Mouse (Mus musculus) thymus, postnatal 4 days (tissue): ENCODE results near the gene Echdc1.

ENCODE experiments used
- DNase-seq: peaks from one replicate; pipeline ENCODE4 v3.0.0; 2021

Gene Echdc1

DNA sequence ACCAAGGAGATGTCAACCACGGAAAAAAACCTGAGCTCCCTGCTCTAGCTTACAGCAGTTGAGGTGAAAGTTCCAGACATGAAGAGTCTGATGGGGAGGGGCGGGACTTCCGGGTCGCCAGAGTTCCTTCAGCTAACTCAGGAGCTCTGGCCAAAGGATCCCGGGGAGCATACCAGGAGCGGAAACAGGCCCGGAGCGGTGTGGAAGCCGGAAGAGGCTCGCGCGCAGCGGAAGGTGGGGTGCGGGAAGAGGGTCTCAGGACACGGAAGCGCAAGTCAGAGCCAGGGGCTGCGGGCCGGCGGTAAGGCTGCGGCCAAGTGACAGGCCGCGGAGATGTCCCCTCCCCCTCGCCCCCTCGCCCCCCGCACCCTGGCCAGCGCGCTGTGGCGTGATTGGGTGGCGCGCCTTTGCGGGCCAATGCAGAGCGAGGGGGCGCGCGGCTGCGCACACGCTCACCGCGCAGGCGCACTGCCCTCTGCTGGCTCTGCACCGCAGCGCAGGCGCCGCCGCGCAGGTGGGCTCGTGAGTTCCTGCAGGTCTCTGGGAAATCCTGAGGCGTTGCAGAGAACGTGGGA, at the start of gene Echdc1:
Gene Echdc1 (plus strand): TSS at position 103 of the 575 bp plus-strand sequence.
- DNase-seq: peak; percentile 92

DNA sequence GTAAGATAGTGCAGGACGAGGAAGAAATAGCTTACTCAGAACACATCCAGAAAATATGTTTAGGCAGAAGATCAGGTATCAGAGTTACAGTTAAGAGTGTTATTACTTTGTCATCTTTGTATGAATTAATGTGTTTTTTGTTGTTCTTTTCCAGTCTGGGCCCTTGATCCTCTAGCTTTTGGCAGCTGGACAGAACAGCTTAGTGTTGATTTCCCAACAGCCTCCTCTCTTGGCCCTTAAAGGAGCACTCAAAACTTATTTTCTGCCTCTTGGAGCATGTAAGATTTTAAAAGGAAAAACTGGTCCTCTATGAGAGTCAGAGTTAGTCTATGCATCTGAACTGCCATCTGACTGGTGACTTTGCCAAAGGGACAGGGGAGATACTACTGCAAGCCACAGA, 31.2 kb upstream of the Echdc1 start:
- DNase-seq: no peak

DNA sequence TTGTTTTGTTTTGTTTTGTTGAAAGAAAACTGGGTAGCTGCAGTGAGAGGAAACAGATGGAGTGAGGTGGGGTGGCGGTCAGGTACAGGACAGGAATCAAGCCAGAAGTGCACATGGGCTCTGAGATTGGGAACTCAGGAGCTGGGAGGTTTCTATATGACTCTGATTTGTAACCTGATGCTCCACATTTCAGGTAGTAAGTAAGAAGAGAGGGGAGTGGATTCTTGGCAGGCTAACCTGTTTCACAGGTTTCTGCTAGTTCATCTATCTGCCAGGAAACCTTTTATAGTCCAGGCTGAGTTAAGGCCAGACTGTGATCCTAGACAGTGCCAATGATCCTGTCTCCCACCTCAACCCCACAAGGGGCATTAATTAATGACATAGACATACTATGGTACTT, 27.2 kb upstream of the Echdc1 start:
- DNase-seq: no peak

DNA sequence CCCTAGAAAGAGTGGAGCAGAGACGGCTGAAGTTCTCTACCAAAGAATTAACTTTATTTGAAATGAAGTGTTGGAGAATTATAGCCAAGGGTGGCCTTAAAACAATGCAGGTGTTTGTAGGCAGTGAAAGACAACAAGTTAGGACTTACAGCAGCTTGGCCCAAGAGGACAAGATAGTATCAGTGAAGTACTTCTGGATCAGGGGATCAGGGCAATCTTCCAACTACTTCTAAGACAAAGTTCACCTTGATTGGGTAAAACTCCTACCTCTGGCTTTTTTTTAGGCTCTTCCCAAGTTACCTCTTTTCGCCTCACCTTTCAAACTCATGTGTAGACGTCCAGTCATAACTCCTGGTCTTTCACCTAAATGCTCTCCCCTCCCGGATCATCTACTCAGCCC, 10.7 kb upstream of the Echdc1 start:
- no peak for DNase-seq

DNA sequence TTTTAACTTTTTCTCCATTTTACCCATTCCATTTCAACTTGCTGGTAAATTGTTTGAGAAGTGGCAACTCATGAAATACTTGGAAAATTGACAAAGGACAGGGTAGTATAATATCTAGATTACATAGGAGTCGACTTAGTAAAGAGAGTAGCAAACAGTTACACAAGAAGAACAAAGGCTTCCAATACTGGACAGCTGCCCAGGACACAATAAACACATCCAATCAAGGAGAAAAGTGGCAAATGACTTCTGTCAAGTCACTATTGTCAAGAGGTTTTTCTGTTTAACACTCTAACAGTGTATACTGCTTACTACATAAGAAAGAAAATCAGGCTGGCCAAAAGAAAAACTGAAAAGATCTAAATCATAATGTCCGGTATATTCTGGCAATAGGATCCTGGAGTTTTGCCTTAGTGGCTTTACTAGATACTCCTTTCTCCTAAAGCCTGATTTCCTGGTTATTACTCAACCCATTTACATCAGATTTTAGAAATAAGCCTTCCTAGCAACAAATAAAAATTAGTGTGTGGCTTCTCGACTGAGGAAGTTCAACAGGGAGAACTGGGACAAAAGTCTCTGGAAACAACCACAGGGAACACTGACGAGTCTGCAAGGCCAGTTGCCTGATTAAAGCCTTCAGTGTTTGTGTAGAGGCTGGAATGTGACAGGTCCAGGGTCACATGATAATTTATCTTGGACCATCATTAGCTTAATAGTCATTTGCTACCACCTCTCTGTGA, 1.3 kb upstream of the Echdc1 start:
- DNase-seq: no peak

DNA sequence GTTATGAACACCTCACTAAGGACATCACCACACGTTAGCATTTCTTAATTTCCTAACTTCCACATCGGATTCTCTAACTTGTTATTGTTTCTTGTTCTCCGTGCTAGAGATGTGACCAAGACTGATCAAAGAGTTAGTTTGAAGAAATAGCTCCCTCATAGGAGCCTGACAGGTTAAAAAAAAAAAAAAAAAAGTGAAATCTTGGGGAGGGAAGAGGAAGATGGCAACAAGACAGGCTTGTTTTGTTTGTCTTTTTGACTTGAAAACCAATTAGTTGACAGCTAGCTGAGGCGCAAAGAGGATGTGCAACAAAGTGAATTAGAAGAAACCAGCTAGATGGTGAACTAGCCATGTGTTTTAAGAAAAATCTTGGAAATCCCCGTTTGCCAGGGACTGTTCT, 939 bp downstream of the Echdc1 start:
- no peak for DNase-seq

DNA sequence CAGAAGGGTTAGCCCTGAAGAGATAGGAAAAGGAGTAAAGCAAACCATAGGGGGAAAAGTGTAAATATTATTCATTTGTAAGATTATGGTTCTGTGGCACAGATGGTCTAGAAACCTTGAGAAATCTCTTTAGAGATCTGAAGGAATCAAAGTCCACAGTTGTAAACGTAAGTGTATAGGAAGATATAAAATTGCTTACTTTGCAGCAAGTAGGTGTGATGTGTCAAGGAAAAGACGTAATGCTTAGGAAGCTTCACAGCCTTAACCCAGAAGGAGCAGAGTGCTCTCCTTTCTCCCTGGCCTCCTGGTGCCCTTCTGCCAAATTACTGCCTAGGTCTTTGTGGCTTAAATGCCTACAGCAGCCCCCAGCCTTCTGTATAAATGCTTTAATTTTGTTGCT, 11.9 kb downstream of the Echdc1 start:
- no peak for DNase-seq

DNA sequence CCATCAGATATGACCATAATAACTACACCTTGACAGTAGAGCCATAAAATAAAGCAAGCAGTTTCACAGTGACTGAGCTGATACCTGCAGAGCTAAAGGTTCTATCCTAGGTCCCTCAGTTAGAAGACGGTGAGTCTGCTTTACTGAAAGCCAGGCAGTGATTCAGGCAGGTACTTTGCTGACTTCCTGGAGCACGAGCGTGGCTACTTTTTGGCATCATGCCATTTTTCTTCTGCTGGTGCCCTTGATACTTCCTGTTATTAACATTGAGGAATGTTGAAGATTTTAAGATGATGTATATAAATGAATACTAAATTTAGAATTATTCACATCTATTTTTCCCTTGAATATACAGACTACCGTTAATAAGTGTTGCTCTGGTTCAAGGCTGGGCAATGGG, 20.9 kb downstream of the Echdc1 start:
- no peak for DNase-seq

DNA sequence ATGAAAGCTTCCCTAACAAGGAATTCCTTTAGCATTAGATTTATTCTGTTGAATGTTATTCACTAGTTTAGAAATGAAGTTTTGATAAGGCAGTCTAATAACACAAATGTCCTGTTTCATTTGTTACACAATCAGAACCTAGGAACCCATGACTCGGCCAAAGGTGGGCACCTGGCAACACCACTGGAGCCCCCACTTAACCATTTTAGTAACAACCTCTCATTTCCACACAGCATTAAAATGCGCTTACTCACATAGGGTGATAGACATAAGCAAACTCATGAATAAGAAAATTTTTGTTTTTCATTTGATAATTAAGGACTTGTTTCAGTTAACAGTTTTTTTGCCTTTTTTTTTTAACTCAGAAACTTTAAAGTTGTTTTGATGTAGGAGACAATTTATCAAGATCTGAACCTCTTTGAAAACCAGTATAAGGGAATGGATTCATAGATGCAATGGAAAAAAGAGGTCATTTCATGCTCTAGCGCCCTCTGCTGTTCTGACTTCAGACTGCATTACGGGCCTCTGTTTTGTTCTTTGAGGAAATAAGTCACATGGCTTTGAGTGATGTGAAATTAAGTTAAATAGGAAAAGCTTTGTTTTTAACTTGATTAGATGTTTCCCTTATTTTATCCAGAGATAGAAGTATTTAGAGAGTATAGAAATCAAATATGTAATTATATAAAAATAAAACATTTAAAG, 25.5 kb downstream of the Echdc1 start:
- DNase-seq: peak; percentile 77

DNA sequence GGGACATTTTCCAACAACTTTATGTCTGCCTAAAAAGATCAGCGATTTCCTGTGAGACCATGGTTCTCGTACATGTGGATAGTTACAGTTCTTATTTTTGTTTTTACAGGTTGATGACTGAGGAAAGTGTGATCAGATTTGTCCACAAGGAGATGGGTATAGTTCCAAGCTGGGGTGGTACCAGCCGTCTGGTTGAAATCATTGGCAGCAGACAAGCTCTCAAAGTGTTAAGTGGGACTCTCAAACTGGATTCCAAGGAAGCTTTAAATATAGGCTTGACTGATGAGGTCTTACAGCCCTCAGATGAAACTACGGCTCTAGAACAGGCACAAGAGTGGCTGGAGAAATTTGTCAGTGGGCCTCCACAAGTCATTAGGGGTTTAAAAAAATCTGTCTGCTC, 31.3 kb downstream of the Echdc1 start:
- no peak for DNase-seq

DNA sequence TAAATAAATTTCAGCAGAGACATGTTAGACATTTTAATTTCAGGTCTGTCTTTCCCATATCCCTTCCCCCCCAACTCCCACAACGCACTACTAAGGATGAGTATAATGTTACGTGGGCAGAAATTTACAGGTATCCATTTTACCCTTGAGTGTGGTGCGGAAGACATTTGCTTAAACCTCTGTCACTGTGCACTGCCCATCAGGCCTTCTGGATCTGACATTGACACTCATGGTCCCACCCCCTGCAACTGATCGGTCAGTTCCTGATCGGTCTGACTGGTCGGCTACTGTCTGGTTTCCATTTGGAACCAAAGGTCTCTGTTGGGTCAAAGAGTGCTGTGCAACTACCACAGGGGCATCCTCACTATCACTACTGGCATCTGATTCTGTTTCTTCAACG, 33.7 kb downstream of the Echdc1 start:
- DNase-seq: no peak

DNA sequence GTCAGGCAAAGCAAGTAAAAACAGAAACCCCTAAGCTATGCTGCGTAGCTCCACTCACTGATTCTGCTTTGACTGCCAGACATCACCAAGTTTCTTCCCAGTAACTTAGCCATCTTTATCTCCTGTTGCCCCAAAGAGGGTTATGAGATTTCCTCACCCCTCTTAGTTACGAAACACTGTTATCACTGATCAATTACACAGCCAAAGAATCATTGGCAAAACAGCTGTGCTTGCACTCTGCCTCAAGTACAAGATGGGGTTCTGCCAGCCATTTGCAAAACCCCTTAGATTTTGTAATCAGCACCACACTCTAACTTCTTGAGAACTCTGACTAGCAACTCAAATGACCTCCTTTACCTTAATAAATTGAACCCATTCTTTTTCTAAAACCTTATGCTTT, 38.5 kb downstream of the Echdc1 start:
- DNase-seq: no peak

DNA sequence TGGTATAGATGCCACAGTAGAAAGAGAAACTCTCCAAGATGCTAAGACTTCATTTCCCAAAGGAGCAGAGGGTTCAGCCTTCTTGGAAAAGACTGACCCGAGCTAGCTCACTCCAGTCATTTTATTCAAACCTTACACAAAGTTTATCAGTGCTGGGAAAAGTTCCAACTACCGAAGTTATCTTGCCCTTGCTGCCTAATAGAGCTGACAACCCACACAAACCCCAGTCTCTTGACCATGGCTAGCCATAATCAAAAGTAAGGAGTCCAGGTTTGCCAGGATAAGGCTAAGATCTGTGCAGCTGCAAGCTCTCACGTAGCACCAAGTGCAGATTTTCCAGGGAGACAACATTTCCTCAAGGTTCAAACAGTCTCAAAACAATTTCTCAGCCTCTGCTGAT, 39.6 kb downstream of the Echdc1 start:
- DNase-seq: no peak

DNA sequence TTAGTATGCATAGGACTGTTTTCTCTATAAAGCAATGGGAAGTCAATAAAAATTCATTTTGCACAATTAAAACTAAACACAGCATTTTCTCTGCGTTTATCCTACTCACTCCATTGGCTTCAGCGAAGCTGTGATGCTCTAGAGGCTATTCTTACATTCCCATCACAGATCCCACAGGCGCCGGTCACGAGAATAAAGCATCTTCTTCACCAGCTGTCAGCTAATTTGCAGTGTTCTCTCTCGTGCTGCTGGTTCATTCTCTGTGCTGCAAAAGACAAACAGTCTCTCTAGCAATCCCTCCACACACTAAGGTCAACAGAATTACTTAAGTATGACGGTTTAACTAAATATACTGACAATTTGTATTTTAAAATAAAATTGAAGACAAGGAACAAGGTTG, 41.2 kb downstream of the Echdc1 start:
- no peak for DNase-seq

DNA sequence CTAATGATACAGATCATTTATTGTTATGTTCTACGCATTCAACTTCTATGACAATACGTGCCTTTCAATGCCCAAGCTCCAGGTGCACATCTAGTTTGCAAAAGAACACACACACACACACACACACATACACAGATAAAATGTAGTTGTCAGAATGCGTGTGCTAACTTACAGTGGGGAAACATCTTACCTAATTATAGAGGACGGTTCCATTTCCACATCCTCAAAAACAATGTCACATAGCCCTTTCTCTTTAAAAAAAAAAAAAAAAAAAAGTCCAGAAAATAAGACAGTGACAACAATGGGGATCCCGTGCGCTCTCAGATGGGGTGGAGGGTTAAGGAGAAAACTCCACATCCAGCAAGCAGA, 48.1 kb downstream of the Echdc1 start:
- DNase-seq: no peak

DNA sequence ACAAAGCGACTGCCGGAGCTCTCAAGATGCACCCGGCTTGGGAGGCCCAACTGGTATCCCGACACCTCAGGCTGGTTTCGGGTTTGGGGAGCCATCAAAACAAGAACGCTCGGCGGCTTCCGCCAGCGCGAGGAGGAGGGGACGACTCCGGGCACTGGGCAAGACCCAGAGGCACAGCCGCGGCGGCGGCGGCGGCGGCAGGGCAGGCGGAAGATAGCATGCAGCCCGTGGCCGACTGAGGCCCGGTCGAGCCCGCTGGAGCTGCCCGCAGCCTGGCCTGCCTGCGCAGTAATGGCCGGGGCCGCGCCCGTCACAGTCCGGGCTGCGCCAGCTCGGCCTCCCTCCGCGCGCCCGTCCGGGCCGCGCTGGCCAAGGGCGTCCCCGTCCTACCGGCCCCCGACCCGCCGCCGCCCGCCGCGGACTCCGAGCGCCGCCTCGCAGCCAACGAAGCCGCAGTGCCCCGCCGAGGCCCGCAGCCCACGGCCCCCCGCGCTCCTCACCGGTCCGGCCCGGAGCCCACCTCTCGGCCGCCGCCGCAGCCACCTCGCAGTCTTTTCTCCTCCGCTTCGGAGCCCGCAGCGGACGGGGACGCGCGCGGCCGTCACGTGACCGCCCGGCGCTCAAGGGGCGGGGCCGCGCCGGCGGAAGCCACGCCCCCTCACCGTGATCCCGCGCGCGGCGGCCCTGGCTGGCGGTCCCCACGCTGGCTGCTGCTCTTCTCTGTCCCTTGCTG, 48.7 kb downstream of the Echdc1 start:
- DNase-seq: peak; percentile 94

DNA sequence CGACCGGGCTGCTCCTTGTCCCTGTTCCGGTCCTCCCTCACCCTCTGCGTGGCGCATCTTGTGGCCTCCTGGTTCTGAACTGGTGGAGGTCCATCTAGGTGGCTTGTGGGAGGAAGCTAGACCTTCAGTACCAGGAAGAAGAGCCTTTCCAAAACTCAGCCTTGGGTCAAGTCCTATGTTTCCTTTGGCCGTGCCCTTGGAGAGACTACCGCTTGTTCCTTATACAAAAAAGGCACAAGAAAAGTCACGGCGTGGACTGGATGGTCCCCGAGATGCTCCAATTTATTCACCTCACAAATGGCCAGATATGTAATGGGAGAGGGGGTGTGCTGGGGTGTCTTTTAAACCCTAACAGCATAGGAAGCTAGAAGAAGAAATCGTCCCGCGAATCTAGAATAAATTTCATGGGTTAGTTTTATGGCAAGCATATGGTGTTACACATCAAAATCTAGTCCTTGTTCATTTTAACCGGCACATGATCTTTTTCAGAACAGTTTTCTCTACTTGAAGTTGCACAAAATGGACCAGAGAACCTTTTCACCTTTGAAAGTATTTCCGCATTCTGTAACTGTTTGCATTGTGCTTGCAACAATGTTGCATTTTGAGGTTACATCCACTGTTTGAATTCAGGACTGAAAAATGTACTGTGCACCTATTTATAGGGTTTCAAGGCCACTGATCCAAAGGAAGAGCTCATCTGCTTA, 49.4 kb downstream of the Echdc1 start, which contains the start of gene Rnf146:
Gene Rnf146 (minus strand): TSS at position 246 of the 704 bp plus-strand sequence.
- DNase-seq: no peak

DNA sequence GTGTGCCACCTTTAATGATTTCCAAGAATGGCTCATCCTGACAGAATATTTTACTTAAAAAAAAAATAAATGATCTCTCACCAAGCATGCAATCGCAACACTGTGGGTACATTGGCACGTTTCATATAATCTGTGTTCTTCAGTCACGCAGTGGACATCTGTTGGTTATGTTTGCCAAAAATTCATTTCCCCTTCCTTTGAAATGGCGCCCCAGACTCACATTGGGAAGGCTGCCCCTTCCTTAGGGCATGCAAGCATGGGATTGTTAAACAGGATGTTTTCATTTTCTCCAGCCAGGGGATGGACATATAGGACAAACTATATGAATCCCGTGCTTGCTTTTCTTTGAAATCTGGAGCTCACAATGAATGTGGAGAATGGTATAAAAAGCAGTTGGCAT, 61.1 kb downstream of the Echdc1 start:
- DNase-seq: no peak

DNA sequence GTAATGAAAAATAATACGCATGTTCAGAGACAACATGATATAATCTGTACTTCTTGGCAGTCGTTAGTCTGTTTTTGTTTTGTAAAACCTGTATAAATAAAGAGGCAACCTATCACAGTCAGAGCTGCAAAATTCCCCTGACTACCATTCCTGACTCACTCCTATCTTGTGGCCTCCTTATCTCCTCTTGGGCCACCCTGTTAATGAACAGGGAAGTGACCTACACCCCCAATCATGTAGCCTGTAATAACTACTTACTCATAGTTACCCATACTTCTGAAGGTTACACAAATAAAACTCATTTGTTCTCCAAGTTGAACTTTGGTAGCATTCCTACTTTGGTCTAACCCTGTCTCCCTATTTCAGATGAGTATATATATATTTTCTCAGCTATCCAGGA, 68.6 kb downstream of the Echdc1 start:
- no peak for DNase-seq

DNA sequence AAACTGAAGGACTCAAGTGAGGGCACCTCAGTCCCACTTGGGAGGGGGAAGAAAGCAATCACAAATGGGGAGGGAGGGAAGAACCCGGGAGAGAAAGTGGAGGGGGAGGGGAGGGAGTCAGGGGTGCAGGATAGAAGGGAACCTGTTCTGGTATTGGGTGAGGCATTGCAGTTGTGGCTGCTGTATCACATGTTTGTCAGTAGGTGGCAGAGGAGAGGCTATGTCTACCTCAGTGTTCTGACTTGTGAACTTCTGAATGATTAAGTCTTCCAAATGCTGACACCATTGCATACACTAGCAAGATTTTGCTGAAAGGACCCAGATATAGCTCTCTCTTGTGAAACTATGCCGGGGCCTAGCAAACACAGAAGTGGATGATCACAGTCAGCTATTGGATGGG, 81.9 kb downstream of the Echdc1 start:
- peak; percentile 10 for DNase-seq
